Mouse (Mus musculus): ENCODE measurements around the gene Ttc7b. TPM values are rescaled to one million over a fixed set of nuclear protein-coding genes. Genes with fewer than 3 reads are reported as not detected.

Gene Ttc7b
- total RNA-seq, 2 experiments from 2014 or later = 78.9 to 85.6 TPM

GRCm38 (mm10) chr12:100260151-100260550 lies 260.5 kb downstream of the Ttc7b start:
- intact Hi-C loops (cut with DNase I) = no loop called here
- peak; percentile 42 for DNase-seq

GRCm38 (mm10) chr12:100257779-100258178 lies 262.8 kb downstream of the Ttc7b start:
- intact Hi-C loops (cut with DNase I) = no loop called here
- no peak for DNase-seq

GRCm38 (mm10) chr12:100255441-100255949 lies 265.1 kb downstream of the Ttc7b start:
- intact Hi-C loops (cut with DNase I) = no loop called here
- DNase-seq = no peak

- DNase-seq = no peak
- intact Hi-C loops (cut with DNase I) = no loop called here
These were observed 266.2 kb downstream of the Ttc7b start for GRCm38 (mm10) chr12:100254471-100254870.

Other genes starting within 250 kb of the Ttc7b start
- 10 to 100 TPM; 29.9 to 32.4 TPM for gene Rps6ka5, start 206.2 kb upstream of the Ttc7b start, total RNA-seq (2021)